Mouse (Mus musculus) limb, embryonic 14.5 days (tissue): ENCODE measurements around the gene Sult1b1. TPM values are rescaled to one million over a fixed set of nuclear protein-coding genes. Genes with fewer than 3 reads are reported as not detected.
A peak's percentile ranks its signal among the peaks of the same experiment; 100 is the strongest.

ENCODE experiments used
- ATAC-seq: fragments of 200-750 bp; cut with Nextera tagmentation; 2 replicates; pipeline ENCODE4 v1.8.0; 2017; ENCODE audit warnings: low read depth, moderate number of reproducible peaks, moderate TSS enrichment; ENCODE audit not compliant: low FRiP score
- DNase-seq: peaks from one replicate; pipeline ENCODE4 v3.0.0-alpha.2; 2015; ENCODE audit warnings: low spot score
- H3K27ac ChIP-seq: fragments of 300-500 bp; sonication (generic); replicated peaks from 2 replicates; pipeline ENCODE4 v1.5.1; 2014; ENCODE audit warnings: low read depth, mild to moderate bottlenecking, low read length, moderate library complexity, mixed read lengths
- H3K27me3 ChIP-seq: fragments of 300-500 bp; sonication (generic); 2 replicates; pipeline ENCODE4 v1.6.1; 2014; ENCODE audit warnings: low read length, mixed read lengths; ENCODE audit not compliant: control insufficient read depth, insufficient read depth
- H3K36me3 ChIP-seq: fragments of 300-500 bp; sonication (generic); 2 replicates; pipeline ENCODE4 v1.6.1; 2014; ENCODE audit warnings: mild to moderate bottlenecking, low read length, moderate library complexity, mixed read lengths; ENCODE audit not compliant: control insufficient read depth, insufficient read depth
- H3K4me1 ChIP-seq: fragments of 300-500 bp; sonication (generic); 2 replicates; pipeline ENCODE4 v1.6.1; 2014; ENCODE audit warnings: antibody characterized with exemption, low read length, mixed read lengths; ENCODE audit not compliant: control insufficient read depth, insufficient read depth
- H3K4me2 ChIP-seq: fragments of 300-500 bp; sonication (generic); replicated peaks from 2 replicates; pipeline ENCODE4 v1.6.1; 2014; ENCODE audit warnings: low read depth, mild to moderate bottlenecking, low read length, moderate library complexity; ENCODE audit not compliant: severe bottlenecking
- H3K4me3 ChIP-seq: fragments of 300-500 bp; sonication (generic); replicated peaks from 2 replicates; pipeline ENCODE4 v1.5.1; 2014; ENCODE audit warnings: low read length
- H3K9ac ChIP-seq: fragments of 300-500 bp; sonication (generic); 2 replicates; pipeline ENCODE4 v1.6.1; 2014; ENCODE audit warnings: mild to moderate bottlenecking, low read depth, low read length, moderate library complexity; ENCODE audit not compliant: severe bottlenecking
- H3K9me3 ChIP-seq: fragments of 300-500 bp; sonication (generic); 2 replicates; pipeline ENCODE4 v1.6.1; 2016; ENCODE audit warnings: low read length; ENCODE audit not compliant: control insufficient read depth
- POLR2A ChIP-seq: fragments of 200-500 bp; IDR thresholded peaks from 2 replicates; pipeline ENCODE4 v1.8.0; 2012; ENCODE audit warnings: inconsistent platforms, mild to moderate bottlenecking, moderate library complexity, borderline replicate concordance; ENCODE audit not compliant: insufficient read depth, insufficient read length; ENCODE audit errors: extremely low read depth
- WGBS: fragments of 180-500 bp; shearing (Covaris S2); extraction: QIAGEN DNeasy Blood & Tissue Kit; methylation state at CpG from one replicate; pipeline ENCODE4 v1.1.7; 2014; 5-methylcytosine and 5-hydroxymethylcytosine counted together
- polyA plus RNA-seq, 2 experiments: library from polyadenylated mRNA; depleted of rRNA in 1 of 2; stranded (reverse) in 1 of 2; unstranded in 1 of 2; fragments of >200 nt; fragmentation: Nextera tagmentation in 1 of 2; extraction: Ambion mirVana in 1 of 2; gene quantifications; 2 replicates each; pipeline versions ENCODE4 v1.2.1 to v1.2.3; 2012 to 2014

Gene Sult1b1
- polyA plus RNA-seq (2012; rRNA removed) = 0.09 TPM in 1 of 2 replicates, not detected in the other
- not detected in 2 replicates for polyA plus RNA-seq (2014; fragmentation: Nextera tagmentation; extraction: Ambion mirVana)

- Histone ChIP-seq H3K4me1 (no peaks in the 10 kb centered on the region), H3K4me2 (no peak within 1 kb of the TSS), H3K9me3 (no peaks in the 10 kb centered on the region), H3K4me3 (no peak within 1 kb of the TSS), H3K9ac (no peak within 1 kb of the TSS), H3K27me3 (no peaks in the 10 kb centered on the region), H3K27ac (no peak within 1 kb of the TSS), H3K36me3 (no peaks in the 10 kb centered on the region)
- TF ChIP-seq POLR2A = no peak
- no peak for ATAC-seq
- DNase-seq = no peak
- WGBS = 82% methylated on average over 2 of the region's 2 CpGs
Measured at GRCm38 (mm10) chr5:87538111-87538510, at the start of gene Sult1b1. Gene Sult1b1 (minus strand): TSS chr5:87538195.

GRCm38 (mm10) chr5:87580389-87580788 is 42.4 kb upstream of the Sult1b1 start:
- no peaks in the 10 kb centered on the region for H3K36me3 ChIP-seq
- no peaks in the 10 kb centered on the region for H3K4me1 ChIP-seq
- 84% methylated on average over 1 of the region's 1 CpGs for WGBS
- H3K4me2 ChIP-seq = no peak overlapping the region
- H3K9me3 ChIP-seq = no peaks in the 10 kb centered on the region
- H3K27me3 ChIP-seq = no peaks in the 10 kb centered on the region
- DNase-seq (no peak), ATAC-seq (no peak)
- no peak overlapping the region for H3K9ac ChIP-seq
- no peak overlapping the region for H3K27ac ChIP-seq
- no peak for TF ChIP-seq POLR2A
- no peak overlapping the region for H3K4me3 ChIP-seq

- WGBS = 16% methylated on average over 1 of the region's 1 CpGs
- DNase-seq (no peak), ATAC-seq (peak; percentile 26; the same call in 1 of the 2 replicates)
- Histone ChIP-seq H3K27me3 (no peaks in the 10 kb centered on the region), H3K4me3 (no peak overlapping the region), H3K4me1 (peaks cover 6% of the 10 kb centered on the region), H3K4me2 (no peak overlapping the region), H3K36me3 (no peaks in the 10 kb centered on the region), H3K9me3 (no peaks in the 10 kb centered on the region), H3K9ac (no peak overlapping the region), H3K27ac (no peak overlapping the region)
- no peak for TF ChIP-seq POLR2A
Measured at GRCm38 (mm10) chr5:87574174-87574573, 36.2 kb upstream of the Sult1b1 start.

DNA sequence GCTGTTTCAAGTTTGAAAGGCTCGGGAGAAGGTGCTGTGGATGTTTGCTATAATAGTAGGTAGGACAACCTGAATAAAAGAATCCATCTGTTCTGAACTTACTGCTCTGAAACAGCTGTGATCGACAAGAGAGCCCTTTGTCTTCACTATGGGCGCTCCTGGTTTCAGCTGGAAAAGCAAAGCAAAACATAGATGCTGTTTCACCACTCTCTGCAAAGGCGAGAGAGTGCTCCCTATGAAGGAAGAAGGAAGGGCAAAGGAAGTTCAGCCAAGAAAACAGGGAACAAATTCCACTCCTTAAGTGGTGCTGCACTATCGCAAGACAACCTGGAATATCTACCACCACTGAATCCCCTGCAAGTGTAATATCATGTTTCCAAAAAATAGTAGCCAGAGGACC is 35.5 kb upstream of the Sult1b1 start:
- no peak for TF ChIP-seq POLR2A
- Histone ChIP-seq H3K9ac (0 out of 2 replicates have a peak overlapping the region, but pooled peaks have one; percentile 25), H3K27me3 (no peaks in the 10 kb centered on the region), H3K4me3 (0 out of 2 replicates have a peak overlapping the region, but pooled peaks have one; percentile 5), H3K4me1 (peaks cover 6% of the 10 kb centered on the region), H3K27ac (no peak overlapping the region; the same call in 1 of the 2 replicates), H3K36me3 (no peaks in the 10 kb centered on the region), H3K4me2 (peak overlapping the region; percentile 28), H3K9me3 (no peaks in the 10 kb centered on the region)
- DNase-seq (no peak), ATAC-seq (peak; percentile 34; the same call in 1 of the 2 replicates)
- 23% methylated on average over 5 of the region's 5 CpGs for WGBS

DNA sequence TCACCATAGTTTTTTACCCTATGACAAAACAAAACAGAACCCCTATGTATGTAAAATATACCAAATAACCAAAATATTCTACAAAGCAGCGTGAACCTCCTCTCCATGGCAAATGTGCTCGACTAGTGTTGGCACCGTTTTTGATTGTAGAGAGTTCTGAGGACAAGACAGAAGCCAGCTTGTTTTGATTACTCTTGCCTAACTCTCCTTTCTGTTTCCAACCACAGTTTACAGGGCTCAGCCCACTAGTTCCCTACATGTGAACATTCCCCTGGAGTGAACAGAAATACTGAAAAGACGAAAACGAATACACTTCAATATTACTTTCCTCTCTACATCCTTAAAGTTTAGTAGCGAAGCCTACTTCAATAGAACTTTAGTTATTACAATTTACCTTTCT is 34.8 kb upstream of the Sult1b1 start:
- Histone ChIP-seq H3K4me3 (no peak overlapping the region), H3K4me1 (peaks cover 6% of the 10 kb centered on the region), H3K4me2 (no peak overlapping the region), H3K36me3 (no peaks in the 10 kb centered on the region), H3K27ac (no peak overlapping the region), H3K9me3 (no peaks in the 10 kb centered on the region), H3K27me3 (no peaks in the 10 kb centered on the region), H3K9ac (no peak overlapping the region)
- no peak for ATAC-seq
- 52% methylated on average over 6 of the region's 6 CpGs for WGBS
- no peak for DNase-seq
- no peak for TF ChIP-seq POLR2A
